ENCODE assay signal across 23 mouse cellular contexts in genomic region chr3:154339649-154340260, GRCm38 (mm10). TPM values are rescaled to one million over a fixed set of nuclear protein-coding genes. Genes with fewer than 3 reads are reported as not detected.
DNase-seq lines count a peak whose midpoint lies in the region; ATAC-seq and TF ChIP-seq lines count a peak whose summit lies in the region.
"Had no signal": no experiment of that assay in that cellular context is flagged by ENCODE, and none has a peak within 500 bp of the region (broad histone marks: within the 10 kb centered on the region; RNA-seq: fewer than 3 reads in every experiment).

No protein-coding gene starts in this region.

- H3K4me2 ChIP-seq in midbrain, embryonic 13.5 days (replicated peaks): no peak overlapping the region
- H3K4me2 ChIP-seq in midbrain, embryonic 16.5 days (ENCODE audit: low read length): no peak overlapping the region
- peak overlapping the region; percentile 23 for H3K4me2 ChIP-seq in hindbrain, embryonic 13.5 days
- H3K4me2 ChIP-seq in limb, embryonic 14.5 days (replicated peaks; ENCODE audit: low read depth, low read length, severe bottlenecking): peak overlapping the region; percentile 15
- no peak overlapping the region for H3K4me2 ChIP-seq in lung, postnatal 0 days (replicated peaks; ENCODE audit: low read depth, low read length)
- H3K4me2 ChIP-seq: heart, embryonic 12.5 days; lung, embryonic 15.5 days; stomach, embryonic 15.5 days had no signal

- no peak for TF ChIP-seq POLR2A in limb, embryonic 14.5 days (IDR thresholded peaks at IDR 0.05; ENCODE audit: borderline replicate concordance, extremely low read depth, insufficient read depth, insufficient read length)

- TF ChIP-seq EP300 in lung, postnatal 0 days (IDR thresholded peaks at IDR 0.05): no peak

- no peaks in the 10 kb centered on the region for H3K36me3 ChIP-seq in midbrain, embryonic 13.5 days
- no peaks in the 10 kb centered on the region for H3K36me3 ChIP-seq in midbrain, embryonic 16.5 days (ENCODE audit: control insufficient read depth, insufficient read depth, low read length)
- H3K36me3 ChIP-seq in hindbrain, embryonic 13.5 days: no peaks in the 10 kb centered on the region
- H3K36me3 ChIP-seq in limb, embryonic 14.5 days (ENCODE audit: control insufficient read depth, insufficient read depth, low read length): no peaks in the 10 kb centered on the region
- H3K36me3 ChIP-seq in lung, postnatal 0 days (ENCODE audit: insufficient read depth, low read length): no peaks in the 10 kb centered on the region
- H3K36me3 ChIP-seq: heart, embryonic 12.5 days; limb, embryonic 12.5 days; lung, embryonic 15.5 days; stomach, embryonic 15.5 days had no signal

- WGBS in midbrain, embryonic 13.5 days: 72% methylated on average over 17 of the region's 17 CpGs
- 62% methylated on average over 17 of the region's 17 CpGs for WGBS in midbrain, embryonic 16.5 days
- WGBS in hindbrain, embryonic 13.5 days: 53% methylated on average over 17 of the region's 17 CpGs
- 71% methylated on average over 17 of the region's 17 CpGs for WGBS in limb, embryonic 14.5 days
- 82% methylated on average over 17 of the region's 17 CpGs for WGBS in lung, postnatal 0 days

- peaks cover 10% of the 10 kb centered on the region for H3K4me1 ChIP-seq in midbrain, embryonic 13.5 days (replicated peaks)
- H3K4me1 ChIP-seq in midbrain, embryonic 16.5 days (ENCODE audit: control insufficient read depth, insufficient read depth, low read length): no peaks in the 10 kb centered on the region
- peaks cover 3% of the 10 kb centered on the region; the same call in 1 of the 2 replicates for H3K4me1 ChIP-seq in hindbrain, embryonic 13.5 days (replicated peaks)
- H3K4me1 ChIP-seq in limb, embryonic 14.5 days (ENCODE audit: control insufficient read depth, insufficient read depth, low read length): peaks cover 13% of the 10 kb centered on the region; the same call in 1 of the 2 replicates
- H3K4me1 ChIP-seq in lung, postnatal 0 days (ENCODE audit: insufficient read depth, low read depth, low read length): no peaks in the 10 kb centered on the region
- H3K4me1 ChIP-seq: heart, embryonic 12.5 days; lung, embryonic 15.5 days; stomach, embryonic 15.5 days had no signal

- no peak for TF ChIP-seq CTCF in lung, postnatal 0 days (IDR thresholded peaks at IDR 0.05)

- DNase-seq in limb, embryonic 14.5 days (ENCODE audit: low spot score): no peak
- no peak for DNase-seq in lung, postnatal 0 days (ENCODE audit: low spot score)
- DNase-seq in urinary bladder, postnatal 4 days (ENCODE audit: low spot score in 2 of 2): no peak
- no peak for DNase-seq in layer of hippocampus, postnatal 36 days
- DNase-seq: adrenal gland, postnatal 10 days; cerebellum, adult 9-10 months; heart, postnatal 14 days; kidney, adult 9 months; kidney, postnatal 25 days; layer of hippocampus, adult 9-11 months; retina, postnatal 1 day had no signal

- H3K9me3 ChIP-seq in midbrain, embryonic 13.5 days: no peaks in the 10 kb centered on the region
- no peaks in the 10 kb centered on the region for H3K9me3 ChIP-seq in midbrain, embryonic 16.5 days (replicated peaks; ENCODE audit: control insufficient read depth, low read length, poor library complexity, severe bottlenecking)
- no peaks in the 10 kb centered on the region for H3K9me3 ChIP-seq in hindbrain, embryonic 13.5 days
- no peaks in the 10 kb centered on the region for H3K9me3 ChIP-seq in limb, embryonic 14.5 days (ENCODE audit: control insufficient read depth, low read length)
- H3K9me3 ChIP-seq in lung, postnatal 0 days (ENCODE audit: low read length): no peaks in the 10 kb centered on the region
- H3K9me3 ChIP-seq: heart, embryonic 12.5 days; limb, embryonic 12.5 days; lung, embryonic 15.5 days; stomach, embryonic 15.5 days had no signal

- 0 out of 2 replicates have a peak, but pooled peaks have one; percentile 48 for ATAC-seq in midbrain, embryonic 13.5 days
- no peak for ATAC-seq in midbrain, embryonic 16.5 days
- ATAC-seq in hindbrain, embryonic 13.5 days (ENCODE audit: low FRiP score): no peak
- no peak for ATAC-seq in limb, embryonic 14.5 days (ENCODE audit: low FRiP score, low read depth)
- ATAC-seq in lung, postnatal 0 days: no peak

- peaks cover 37% of the 10 kb centered on the region for H3K27me3 ChIP-seq in midbrain, embryonic 13.5 days
- peaks cover 34% of the 10 kb centered on the region for H3K27me3 ChIP-seq in midbrain, embryonic 16.5 days (ENCODE audit: control insufficient read depth, insufficient read depth, low read depth, low read length)
- peaks cover 42% of the 10 kb centered on the region for H3K27me3 ChIP-seq in hindbrain, embryonic 13.5 days
- peaks cover 20% of the 10 kb centered on the region for H3K27me3 ChIP-seq in limb, embryonic 14.5 days (ENCODE audit: control insufficient read depth, insufficient read depth, low read length)
- H3K27me3 ChIP-seq in lung, postnatal 0 days (replicated peaks; ENCODE audit: insufficient read depth, low read length): 0 out of 2 replicates have a peak, but pooled peaks cover 3% of the 10 kb centered on the region

- H3K9ac ChIP-seq in midbrain, embryonic 13.5 days (replicated peaks): no peak overlapping the region
- H3K9ac ChIP-seq in midbrain, embryonic 16.5 days (ENCODE audit: low read depth, low read length): no peak overlapping the region
- no peak overlapping the region for H3K9ac ChIP-seq in hindbrain, embryonic 13.5 days
- H3K9ac ChIP-seq in limb, embryonic 14.5 days (ENCODE audit: low read depth, low read length, severe bottlenecking): no peak overlapping the region
- no peak overlapping the region for H3K9ac ChIP-seq in lung, postnatal 0 days (replicated peaks; ENCODE audit: low read depth)
- H3K9ac ChIP-seq: heart, embryonic 12.5 days; limb, embryonic 12.5 days; liver, embryonic 14.5 days; lung, embryonic 15.5 days; stomach, embryonic 15.5 days had no signal

- no peak overlapping the region for H3K27ac ChIP-seq in midbrain, embryonic 13.5 days
- H3K27ac ChIP-seq in midbrain, embryonic 16.5 days (ENCODE audit: low read length): no peak overlapping the region
- no peak overlapping the region for H3K27ac ChIP-seq in hindbrain, embryonic 13.5 days
- no peak overlapping the region for H3K27ac ChIP-seq in limb, embryonic 14.5 days (replicated peaks; ENCODE audit: low read depth, low read length)
- no peak overlapping the region for H3K27ac ChIP-seq in lung, postnatal 0 days (ENCODE audit: low read length)
- H3K27ac ChIP-seq: limb, embryonic 12.5 days; liver, embryonic 14.5 days; lung, embryonic 15.5 days; stomach, embryonic 15.5 days had no signal

- no peak overlapping the region for H3K4me3 ChIP-seq in midbrain, embryonic 13.5 days (replicated peaks)
- H3K4me3 ChIP-seq in midbrain, embryonic 16.5 days (ENCODE audit: low read depth, low read length): no peak overlapping the region
- H3K4me3 ChIP-seq in hindbrain, embryonic 13.5 days: no peak overlapping the region
- no peak overlapping the region for H3K4me3 ChIP-seq in limb, embryonic 14.5 days (replicated peaks; ENCODE audit: low read length)
- no peak overlapping the region for H3K4me3 ChIP-seq in lung, postnatal 0 days (ENCODE audit: low read depth, low read length)
- H3K4me3 ChIP-seq: heart, embryonic 12.5 days; limb, embryonic 12.5 days; lung, embryonic 15.5 days; stomach, embryonic 15.5 days had no signal

RNA-seq across cellular contexts. Expression of gene Lhx8, which starts 9.3 kb away (rescaled TPM):
- 0.37 and 1.4 TPM in 2 replicates for polyA plus RNA-seq in midbrain, embryonic 13.5 days (2015; fragmentation: Nextera tagmentation; extraction: Ambion mirVana)
- 2.9 and 4.3 TPM in 2 replicates for polyA plus RNA-seq in midbrain, embryonic 16.5 days (2015; fragmentation: Nextera tagmentation; extraction: Ambion mirVana)
- 0.26 and 0.32 TPM in 2 replicates for polyA plus RNA-seq in hindbrain, embryonic 13.5 days (2015; fragmentation: Nextera tagmentation; extraction: Ambion mirVana)
- polyA plus RNA-seq in limb, embryonic 14.5 days (2012; rRNA removed): 2.9 and 3.0 TPM in 2 replicates
- polyA plus RNA-seq in limb, embryonic 14.5 days (2014; fragmentation: Nextera tagmentation; extraction: Ambion mirVana): 2.2 and 2.5 TPM in 2 replicates
- not detected in 2 replicates for polyA plus RNA-seq in lung, postnatal 0 days (2015; fragmentation: Nextera tagmentation; extraction: Ambion mirVana)
- total RNA-seq in layer of hippocampus, postnatal 36 days (2021): not detected
- total RNA-seq: granulocyte monocyte progenitor cell, adult 5-6 weeks; heart, postnatal 14 days; monocyte, adult 5-6 weeks had no signal
- polyA plus RNA-seq: heart, embryonic 12.5 days; intestine, embryonic 14.5 days; urinary bladder, adult 2 months had no signal

Comparison
In these comparisons a context has a peak if more than half of its experiments do, and no peak if none do; other contexts are left out.
1. H3K4me2 ChIP-seq: peak in hindbrain, embryonic 13.5 days (single experiment) and limb, embryonic 14.5 days (single experiment); none in midbrain, embryonic 13.5 days (single experiment), midbrain, embryonic 16.5 days (single experiment) and lung, postnatal 0 days (single experiment).